In genomic region chr11:48567583-48568562, GRCm38 (mm10) we compare ENCODE assay signal across 18 mouse cellular contexts.
DNase-seq lines count a peak whose midpoint lies in the region; ATAC-seq and TF ChIP-seq lines count a peak whose summit lies in the region.
"Had no signal": no experiment of that assay in that cellular context is flagged by ENCODE, and none has a peak within 500 bp of the region (broad histone marks: within the 10 kb centered on the region; RNA-seq: fewer than 3 reads in every experiment).

No protein-coding gene starts in this region.

- H3K27ac ChIP-seq in heart, embryonic 13.5 days (replicated peaks): peak overlapping the region; percentile 44
- H3K27ac ChIP-seq in kidney, embryonic 14.5 days (ENCODE audit: low read depth, low read length): no peak overlapping the region
- H3K27ac ChIP-seq in limb, embryonic 12.5 days: no peak overlapping the region
- H3K27ac ChIP-seq in intestine, postnatal 0 days (ENCODE audit: low read depth, low read length): no peak overlapping the region
- no peak overlapping the region for H3K27ac ChIP-seq in forebrain, embryonic 14.5 days (ENCODE audit: low read depth, low read length)
- H3K27ac ChIP-seq: heart, adult 2 months; hindbrain, embryonic 13.5 days; left cerebral cortex, adult 2 months had no signal

- no peak for DNase-seq in heart, adult 8-10 months (ENCODE audit: low spot score)
- DNase-seq in kidney, postnatal 14 days: no peak
- peak; percentile 64 for DNase-seq in lung, postnatal 10 days
- DNase-seq in forebrain, embryonic 14.5 days (ENCODE audit: low spot score): no peak
- DNase-seq: adrenal gland, adult 8-10 months; liver; liver, postnatal 0 days; right cerebral cortex, adult 18-20 months; thymus, adult 18-20 months had no signal

- H3K27me3 ChIP-seq in heart, embryonic 13.5 days (replicated peaks): no peaks in the 10 kb centered on the region
- no peaks in the 10 kb centered on the region for H3K27me3 ChIP-seq in kidney, embryonic 14.5 days (ENCODE audit: control insufficient read depth, insufficient read depth, low read length)
- no peaks in the 10 kb centered on the region for H3K27me3 ChIP-seq in limb, embryonic 12.5 days
- H3K27me3 ChIP-seq in intestine, postnatal 0 days (replicated peaks; ENCODE audit: control insufficient read depth, insufficient read depth, low read length): no peaks in the 10 kb centered on the region
- H3K27me3 ChIP-seq in forebrain, embryonic 14.5 days (replicated peaks; ENCODE audit: control insufficient read depth, insufficient read depth, low read length): no peaks in the 10 kb centered on the region
- H3K27me3 ChIP-seq: hindbrain, embryonic 13.5 days had no signal

- no peaks in the 10 kb centered on the region for H3K9me3 ChIP-seq in heart, embryonic 13.5 days
- no peaks in the 10 kb centered on the region for H3K9me3 ChIP-seq in kidney, embryonic 14.5 days (ENCODE audit: control insufficient read depth, low read length)
- no peaks in the 10 kb centered on the region for H3K9me3 ChIP-seq in limb, embryonic 12.5 days
- no peaks in the 10 kb centered on the region for H3K9me3 ChIP-seq in intestine, postnatal 0 days (ENCODE audit: control insufficient read depth)
- no peaks in the 10 kb centered on the region for H3K9me3 ChIP-seq in forebrain, embryonic 14.5 days (replicated peaks; ENCODE audit: control insufficient read depth, low read length)
- H3K9me3 ChIP-seq: hindbrain, embryonic 13.5 days had no signal

- no peak for ATAC-seq in heart, embryonic 13.5 days (ENCODE audit: extremely low read depth, insufficient number of reproducible peaks, low FRiP score, low TSS enrichment)
- peak; percentile 69; the same call in 1 of the 2 replicates for ATAC-seq in kidney, embryonic 14.5 days (ENCODE audit: low FRiP score, low TSS enrichment)
- ATAC-seq in limb, embryonic 12.5 days (ENCODE audit: insufficient number of reproducible peaks, insufficient read depth, low FRiP score, low TSS enrichment, low read depth): no peak
- no peak for ATAC-seq in intestine, postnatal 0 days
- no peak for ATAC-seq in forebrain, embryonic 14.5 days
- ATAC-seq: forebrain, embryonic 16.5 days; liver, postnatal 0 days had no signal

- H3K9ac ChIP-seq in heart, embryonic 13.5 days: no peak overlapping the region
- no peak overlapping the region for H3K9ac ChIP-seq in kidney, embryonic 14.5 days (ENCODE audit: low read depth, low read length)
- no peak overlapping the region for H3K9ac ChIP-seq in limb, embryonic 12.5 days (replicated peaks)
- no peak overlapping the region for H3K9ac ChIP-seq in intestine, postnatal 0 days (ENCODE audit: low read depth, low read length)
- H3K9ac ChIP-seq in forebrain, embryonic 14.5 days (ENCODE audit: low read length): no peak overlapping the region
- H3K9ac ChIP-seq: hindbrain, embryonic 13.5 days; liver, postnatal 0 days had no signal

- H3K4me3 ChIP-seq in heart, embryonic 13.5 days: no peak overlapping the region
- no peak overlapping the region for H3K4me3 ChIP-seq in kidney, embryonic 14.5 days (ENCODE audit: low read length)
- no peak overlapping the region for H3K4me3 ChIP-seq in limb, embryonic 12.5 days (replicated peaks)
- no peak overlapping the region for H3K4me3 ChIP-seq in intestine, postnatal 0 days (ENCODE audit: low read depth, low read length)
- no peak overlapping the region for H3K4me3 ChIP-seq in forebrain, embryonic 14.5 days (ENCODE audit: low read depth, low read length)
- H3K4me3 ChIP-seq: erythroblast, embryonic 14.5 days; heart, adult 2 months; hindbrain, embryonic 13.5 days; left cerebral cortex, adult 2 months had no signal

- no peak for TF ChIP-seq CTCF in intestine, postnatal 0 days (IDR thresholded peaks at IDR 0.05; ENCODE audit: low read depth)

- 30% methylated on average over 6 of the region's 6 CpGs for WGBS in heart, embryonic 13.5 days
- WGBS in kidney, embryonic 14.5 days: 46% methylated on average over 6 of the region's 6 CpGs
- 46% methylated on average over 6 of the region's 6 CpGs for WGBS in limb, embryonic 12.5 days
- 66% methylated on average over 6 of the region's 6 CpGs for WGBS in intestine, postnatal 0 days
- WGBS in forebrain, embryonic 14.5 days: 65% methylated on average over 6 of the region's 6 CpGs

- H3K4me1 ChIP-seq in heart, embryonic 13.5 days: peaks cover 16% of the 10 kb centered on the region; the same call in 1 of the 2 replicates
- 0 out of 2 replicates have a peak, but pooled peaks cover 4% of the 10 kb centered on the region for H3K4me1 ChIP-seq in kidney, embryonic 14.5 days (ENCODE audit: control insufficient read depth, insufficient read depth, low read length)
- peaks cover 25% of the 10 kb centered on the region for H3K4me1 ChIP-seq in limb, embryonic 12.5 days (replicated peaks)
- no peaks in the 10 kb centered on the region for H3K4me1 ChIP-seq in intestine, postnatal 0 days (replicated peaks; ENCODE audit: control insufficient read depth, insufficient read depth, low read length)
- H3K4me1 ChIP-seq in forebrain, embryonic 14.5 days (ENCODE audit: control insufficient read depth, insufficient read depth, low read length): no peaks in the 10 kb centered on the region
- H3K4me1 ChIP-seq: hindbrain, embryonic 13.5 days had no signal

- no peak overlapping the region for H3K4me2 ChIP-seq in heart, embryonic 13.5 days
- no peak overlapping the region for H3K4me2 ChIP-seq in kidney, embryonic 14.5 days (replicated peaks; ENCODE audit: low read depth, low read length)
- 0 out of 2 replicates have a peak overlapping the region, but pooled peaks have one; percentile 6 for H3K4me2 ChIP-seq in limb, embryonic 12.5 days
- H3K4me2 ChIP-seq in intestine, postnatal 0 days (replicated peaks; ENCODE audit: low read depth): no peak overlapping the region
- no peak overlapping the region for H3K4me2 ChIP-seq in forebrain, embryonic 14.5 days (ENCODE audit: low read length)
- H3K4me2 ChIP-seq: hindbrain, embryonic 13.5 days had no signal

- H3K36me3 ChIP-seq in heart, embryonic 13.5 days: no peaks in the 10 kb centered on the region
- H3K36me3 ChIP-seq in kidney, embryonic 14.5 days (ENCODE audit: control insufficient read depth, insufficient read depth, low read length): no peaks in the 10 kb centered on the region
- H3K36me3 ChIP-seq in limb, embryonic 12.5 days: no peaks in the 10 kb centered on the region
- no peaks in the 10 kb centered on the region for H3K36me3 ChIP-seq in intestine, postnatal 0 days (ENCODE audit: control insufficient read depth, insufficient read depth)
- H3K36me3 ChIP-seq in forebrain, embryonic 14.5 days (ENCODE audit: control insufficient read depth, insufficient read depth, low read length): no peaks in the 10 kb centered on the region
- H3K36me3 ChIP-seq: hindbrain, embryonic 13.5 days had no signal
